Mouse (Mus musculus): ENCODE results near the gene Gm28043.

- TF ChIP-seq CTCF (IDR thresholded peaks at IDR 0.05; ENCODE audit: insufficient read depth, low read length): no peak
- TF ChIP-seq POLR2A (IDR thresholded peaks at IDR 0.05; ENCODE audit: borderline replicate concordance, extremely low read depth, low read depth, low read length): no peak
Observed at GRCm38 (mm10) chr17:29682261-29682660, 67.6 kb downstream of the Gm28043 start.

Data from lung, adult 2 months (tissue).